Comparison of ENCODE assay signal across 9 mouse cellular contexts in the genomic region with DNA sequence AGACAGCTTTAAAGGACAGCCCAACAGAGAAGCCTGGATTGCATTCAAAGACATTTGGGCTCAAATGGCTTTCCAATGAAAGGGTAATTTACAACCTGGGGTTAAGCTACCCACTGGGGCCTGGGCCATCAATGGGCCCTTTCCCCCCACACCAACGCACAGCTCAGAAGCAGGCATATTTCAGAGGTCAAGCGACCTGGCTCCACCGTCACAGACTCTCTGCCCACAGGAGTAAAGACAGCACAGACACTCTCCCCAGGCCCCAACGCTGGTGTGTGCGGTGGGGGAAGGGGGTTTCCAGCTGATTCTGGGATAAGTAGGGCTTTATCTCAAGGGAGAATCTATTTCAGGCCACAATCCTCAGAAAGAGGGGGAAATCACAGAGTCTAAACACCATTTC. TPM values are rescaled to one million over a fixed set of nuclear protein-coding genes. Genes with fewer than 3 reads are reported as not detected.
DNase-seq lines count a peak whose midpoint lies in the region; ATAC-seq and TF ChIP-seq lines count a peak whose summit lies in the region.
"Had no signal": no experiment of that assay in that cellular context is flagged by ENCODE, and none has a peak within 500 bp of the region (broad histone marks: within the 10 kb centered on the region; RNA-seq: fewer than 3 reads in every experiment).

No protein-coding gene starts in this region.

- WGBS in lung, embryonic 15.5 days: 14% methylated on average over 5 of the region's 5 CpGs
- WGBS in forebrain, embryonic 12.5 days: 3% methylated on average over 5 of the region's 5 CpGs
- 10% methylated on average over 5 of the region's 5 CpGs for WGBS in limb, embryonic 14.5 days
- 16% methylated on average over 5 of the region's 5 CpGs for WGBS in stomach, embryonic 14.5 days

- peak overlapping the region; percentile 90 for H3K9ac ChIP-seq in lung, embryonic 15.5 days
- H3K9ac ChIP-seq in forebrain, embryonic 12.5 days: peak overlapping the region; percentile 93
- H3K9ac ChIP-seq in limb, embryonic 14.5 days (ENCODE audit: low read depth, low read length, severe bottlenecking): peak overlapping the region; percentile 78
- H3K9ac ChIP-seq in stomach, embryonic 14.5 days (replicated peaks; ENCODE audit: low read depth, low read length): peak overlapping the region; percentile 81; the same call in 1 of the 2 replicates

- no peaks in the 10 kb centered on the region for H3K27me3 ChIP-seq in lung, embryonic 15.5 days
- H3K27me3 ChIP-seq in forebrain, embryonic 12.5 days: peaks cover 5% of the 10 kb centered on the region; the same call in 1 of the 2 replicates
- no peaks in the 10 kb centered on the region for H3K27me3 ChIP-seq in limb, embryonic 14.5 days (ENCODE audit: control insufficient read depth, insufficient read depth, low read length)
- H3K27me3 ChIP-seq in stomach, embryonic 14.5 days (ENCODE audit: control insufficient read depth, insufficient read depth, low read length): no peaks in the 10 kb centered on the region

- no peaks in the 10 kb centered on the region for H3K36me3 ChIP-seq in lung, embryonic 15.5 days
- H3K36me3 ChIP-seq in forebrain, embryonic 12.5 days (replicated peaks): no peaks in the 10 kb centered on the region
- no peaks in the 10 kb centered on the region for H3K36me3 ChIP-seq in limb, embryonic 14.5 days (ENCODE audit: control insufficient read depth, insufficient read depth, low read length)
- H3K36me3 ChIP-seq in stomach, embryonic 14.5 days (ENCODE audit: control insufficient read depth, insufficient read depth, low read length): no peaks in the 10 kb centered on the region

- H3K4me2 ChIP-seq in lung, embryonic 15.5 days: peak overlapping the region; percentile 98
- H3K4me2 ChIP-seq in forebrain, embryonic 12.5 days: peak overlapping the region; percentile 85
- H3K4me2 ChIP-seq in limb, embryonic 14.5 days (replicated peaks; ENCODE audit: low read depth, low read length, severe bottlenecking): peak overlapping the region; percentile 73
- H3K4me2 ChIP-seq in stomach, embryonic 14.5 days (replicated peaks; ENCODE audit: low read depth, low read length): peak overlapping the region; percentile 97

- TF ChIP-seq POLR2A in limb, embryonic 14.5 days (IDR thresholded peaks at IDR 0.05; ENCODE audit: borderline replicate concordance, extremely low read depth, insufficient read depth, insufficient read length): no peak

- H3K4me1 ChIP-seq in lung, embryonic 15.5 days: peaks cover 59% of the 10 kb centered on the region
- H3K4me1 ChIP-seq in forebrain, embryonic 12.5 days: peaks cover 61% of the 10 kb centered on the region
- peaks cover 37% of the 10 kb centered on the region for H3K4me1 ChIP-seq in limb, embryonic 14.5 days (ENCODE audit: control insufficient read depth, insufficient read depth, low read length)
- peaks cover 41% of the 10 kb centered on the region for H3K4me1 ChIP-seq in stomach, embryonic 14.5 days (ENCODE audit: control insufficient read depth, insufficient read depth, low read length)

- H3K9me3 ChIP-seq in lung, embryonic 15.5 days: no peaks in the 10 kb centered on the region
- H3K9me3 ChIP-seq in forebrain, embryonic 12.5 days: no peaks in the 10 kb centered on the region
- no peaks in the 10 kb centered on the region for H3K9me3 ChIP-seq in limb, embryonic 14.5 days (ENCODE audit: control insufficient read depth, low read length)
- H3K9me3 ChIP-seq in stomach, embryonic 14.5 days (ENCODE audit: control insufficient read depth, low read depth, low read length): no peaks in the 10 kb centered on the region

- peak overlapping the region; percentile 97 for H3K27ac ChIP-seq in lung, embryonic 15.5 days
- H3K27ac ChIP-seq in forebrain, embryonic 12.5 days: peak overlapping the region; percentile 96
- peak overlapping the region; percentile 90; the same call in 1 of the 2 replicates for H3K27ac ChIP-seq in limb, embryonic 14.5 days (replicated peaks; ENCODE audit: low read depth, low read length)
- peak overlapping the region; percentile 24; the same call in 1 of the 2 replicates for H3K27ac ChIP-seq in stomach, embryonic 14.5 days (ENCODE audit: low read length)

- no peak for DNase-seq in lung, postnatal 36 days
- DNase-seq in limb, embryonic 14.5 days (ENCODE audit: low spot score): no peak
- DNase-seq in cerebellum, postnatal 14 days: no peak
- no peak for DNase-seq in cerebellum, adult 8-10 months

- peak overlapping the region; percentile 97 for H3K4me3 ChIP-seq in lung, embryonic 15.5 days
- peak overlapping the region; percentile 88 for H3K4me3 ChIP-seq in forebrain, embryonic 12.5 days (replicated peaks)
- peak overlapping the region; percentile 88 for H3K4me3 ChIP-seq in limb, embryonic 14.5 days (replicated peaks; ENCODE audit: low read length)
- H3K4me3 ChIP-seq in stomach, embryonic 14.5 days (ENCODE audit: low read depth, low read length): peak overlapping the region; percentile 66

- ATAC-seq in lung, embryonic 15.5 days (ENCODE audit: borderline replicate concordance, extremely low read depth, low FRiP score, low TSS enrichment): no peak
- ATAC-seq in forebrain, embryonic 12.5 days (ENCODE audit: low FRiP score): no peak
- ATAC-seq in limb, embryonic 14.5 days (ENCODE audit: low FRiP score, low read depth): no peak
- no peak for ATAC-seq in stomach, embryonic 14.5 days (ENCODE audit: insufficient number of reproducible peaks, insufficient read depth, low FRiP score, low read depth)
- ATAC-seq in granulocyte monocyte progenitor cell, adult 5-6 weeks (replicated peaks; ENCODE audit: poor library complexity, severe bottlenecking): no peak

RNA-seq across cellular contexts. Expression of a gene that starts 49.9 kb away (rescaled TPM):
- not detected in 2 replicates for polyA plus RNA-seq in lung, embryonic 15.5 days (2015; fragmentation: Nextera tagmentation; extraction: Ambion mirVana)
- not detected in 2 replicates for polyA plus RNA-seq in forebrain, embryonic 12.5 days (2016; fragmentation: Nextera tagmentation; extraction: Ambion mirVana)
- polyA plus RNA-seq in limb, embryonic 14.5 days (2012; rRNA removed): not detected in 2 replicates
- not detected in 2 replicates for polyA plus RNA-seq in limb, embryonic 14.5 days (2014; fragmentation: Nextera tagmentation; extraction: Ambion mirVana)
- polyA plus RNA-seq in stomach, embryonic 14.5 days (2014; fragmentation: Nextera tagmentation; extraction: Ambion mirVana): not detected in 2 replicates
- total RNA-seq in granulocyte monocyte progenitor cell, adult 5-6 weeks (2014; fragmentation: Nextera tagmentation): not detected in 2 replicates
- total RNA-seq in granulocyte monocyte progenitor cell, adult 5-6 weeks (2017): not detected in 2 replicates
- polyA plus RNA-seq: large intestine, adult 2 months had no signal

Comparison
In these comparisons a context has a peak if more than half of its experiments do, and no peak if none do; other contexts are left out.
1. H3K27ac ChIP-seq: peak in every context shown above with its lines; median percentile 97 in lung, embryonic 15.5 days; 96 in forebrain, embryonic 12.5 days; 90 in limb, embryonic 14.5 days; 24 in stomach, embryonic 14.5 days.